Mouse (Mus musculus) brain, embryonic 14.5 days (tissue): Measurements from ENCODE around the gene Sh2b1.

Source experiments
- CTCF ChIP-seq: fragments of 200-500 bp; IDR thresholded peaks from 2 replicates; pipeline ENCODE4 v1.5.1; 2012; ENCODE audit warnings: inconsistent platforms, mild to moderate bottlenecking, moderate library complexity, borderline replicate concordance; ENCODE audit not compliant: insufficient read depth, insufficient read length; ENCODE audit errors: extremely low read depth
- POLR2A ChIP-seq: fragments of 200-500 bp; IDR thresholded peaks from 2 replicates; pipeline ENCODE4 v1.6.1; 2012; ENCODE audit warnings: mild to moderate bottlenecking, inconsistent platforms, borderline replicate concordance; ENCODE audit not compliant: poor library complexity, insufficient read depth, insufficient read length, severe bottlenecking; ENCODE audit errors: extremely low read depth

DNA sequence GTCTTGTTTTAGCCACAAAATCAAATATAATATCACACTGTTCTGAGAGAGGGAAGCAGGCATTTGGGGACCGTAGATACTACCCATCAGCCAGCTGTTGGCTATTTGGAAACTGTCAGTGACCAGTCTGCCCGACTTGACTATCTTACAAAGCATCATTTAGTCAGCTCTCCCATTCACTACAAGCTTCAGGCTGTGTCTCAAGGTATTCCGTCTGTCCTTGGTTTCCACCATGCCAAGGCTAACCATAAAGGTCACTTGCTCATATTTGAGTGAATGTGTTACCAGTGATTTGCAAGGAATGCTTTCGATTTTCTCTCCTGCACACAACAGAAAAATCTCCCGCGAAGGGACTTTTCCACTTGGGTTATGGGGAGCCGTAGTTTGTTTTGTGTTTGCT, 40.5 kb downstream of the Sh2b1 start:
- TF ChIP-seq CTCF (no peak), POLR2A (no peak)
